Mouse (Mus musculus) embryo, embryonic 10.5 days (tissue): ENCODE data around the gene Tmem185b.
A peak's percentile ranks its signal among the peaks of the same experiment; 100 is the strongest.

Experiments used
- DNase-seq: peaks from one replicate; pipeline ENCODE4 v3.0.0-alpha.2; 2015; ENCODE audit warnings: low spot score

Gene Tmem185b

DNA sequence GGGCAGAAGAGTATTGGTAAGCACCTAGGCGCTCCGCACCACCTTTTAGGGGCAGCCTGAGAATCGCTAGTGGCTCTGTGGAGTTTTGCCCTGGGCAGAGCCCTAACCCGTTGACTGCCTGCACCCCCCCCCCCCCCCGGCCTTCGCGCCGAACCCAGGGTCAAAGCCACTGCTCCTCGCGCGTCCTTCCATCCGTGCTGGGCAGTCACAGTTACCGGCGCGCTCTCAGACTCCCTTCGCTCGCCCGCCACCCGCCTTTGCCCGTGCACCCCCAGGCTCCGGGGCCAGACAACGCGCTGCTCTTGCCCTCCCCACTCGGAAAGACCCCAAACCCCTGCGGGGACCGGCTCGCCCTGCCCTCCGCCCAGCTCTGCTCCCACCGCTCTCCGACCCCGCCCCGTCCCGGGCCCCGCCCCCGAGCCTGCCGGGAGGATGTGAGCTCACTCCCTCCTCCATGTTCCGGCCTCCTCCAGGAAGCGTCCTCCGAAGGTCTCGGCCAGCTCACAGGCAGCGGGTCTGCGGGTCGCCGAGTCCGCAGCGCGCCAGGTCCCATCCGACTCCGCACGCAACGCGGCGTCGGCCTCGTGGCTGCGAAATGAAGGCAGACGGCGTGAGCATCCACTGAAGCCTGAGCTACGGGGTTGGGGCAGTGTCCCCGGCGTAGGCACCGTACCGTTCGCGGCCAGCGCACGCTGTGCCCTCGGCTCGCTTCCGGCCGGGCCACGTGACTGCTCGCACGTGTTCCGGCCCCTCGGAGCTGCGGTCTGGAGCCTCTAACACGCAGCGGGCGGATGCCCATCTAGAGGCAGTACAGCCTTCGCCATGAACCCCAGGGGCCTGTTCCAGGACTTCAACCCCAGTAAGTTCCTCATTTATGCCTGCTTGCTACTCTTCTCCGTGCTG lies at the start of gene Tmem185b:
Gene Tmem185b, plus strand, starts transcription at position 472 of the 903 bp plus-strand sequence.
- DNase-seq, result peak; percentile 89

DNA sequence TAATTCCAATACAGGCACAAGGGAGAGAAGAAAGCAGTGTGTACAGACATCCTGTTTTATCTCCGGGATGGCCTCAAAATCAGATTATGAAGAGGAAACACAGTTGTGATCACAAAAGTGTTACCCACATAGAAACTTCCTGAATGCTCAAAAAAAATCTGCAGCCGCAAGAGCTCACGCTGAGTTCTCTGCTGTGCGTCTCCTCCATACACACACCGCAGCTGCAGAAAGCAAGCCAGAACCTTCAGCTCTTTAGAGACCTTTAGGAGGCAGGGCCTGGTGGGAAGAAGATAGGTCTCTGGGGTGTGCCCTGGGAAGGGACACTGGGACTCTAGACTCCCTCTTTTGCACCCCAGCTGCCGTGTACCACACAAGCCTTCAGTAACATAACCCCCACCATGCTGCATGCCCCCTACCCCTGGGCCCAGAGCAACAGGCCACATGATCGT lies 49.0 kb upstream of the Tmem185b start:
- no peak for DNase-seq

DNA sequence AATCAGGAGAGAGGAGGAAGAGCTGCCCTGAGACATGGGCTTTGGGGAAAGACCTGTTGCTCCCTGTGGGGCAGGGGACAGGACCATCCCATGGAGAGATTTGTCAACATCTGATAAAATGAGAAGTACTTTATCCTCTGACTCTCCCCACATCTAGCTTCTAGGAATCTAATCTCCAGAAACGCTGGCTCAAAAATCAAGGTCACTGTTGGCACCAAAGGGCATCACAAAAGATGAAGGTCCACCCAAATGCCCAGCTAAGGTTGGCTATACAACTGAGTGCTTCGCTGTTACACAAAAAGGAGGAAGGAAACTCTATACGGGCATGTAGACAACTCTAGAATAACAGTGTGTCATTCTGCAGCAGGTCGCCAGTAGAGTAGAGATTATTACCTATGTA lies 46.3 kb upstream of the Tmem185b start:
- DNase-seq, result no peak

DNA sequence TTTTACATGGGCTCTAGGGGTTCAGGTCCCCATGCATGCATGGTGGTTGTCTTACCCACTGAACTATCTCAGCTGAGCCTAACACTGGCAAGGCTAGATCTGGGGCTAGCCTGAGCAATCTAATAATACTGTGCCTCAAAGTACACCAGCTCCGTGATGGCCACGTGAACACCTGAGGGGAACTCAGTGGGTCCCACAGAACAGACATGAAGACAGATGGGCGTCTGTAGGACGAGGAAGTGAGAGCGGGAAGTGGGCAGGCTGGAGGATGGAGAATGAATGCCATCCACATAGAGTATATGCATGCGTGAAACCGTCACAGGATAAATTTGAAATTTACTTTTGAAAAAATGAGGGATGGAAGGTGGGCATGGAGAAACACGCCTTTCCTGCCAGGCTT lies 45.3 kb upstream of the Tmem185b start:
- DNase-seq, result no peak

DNA sequence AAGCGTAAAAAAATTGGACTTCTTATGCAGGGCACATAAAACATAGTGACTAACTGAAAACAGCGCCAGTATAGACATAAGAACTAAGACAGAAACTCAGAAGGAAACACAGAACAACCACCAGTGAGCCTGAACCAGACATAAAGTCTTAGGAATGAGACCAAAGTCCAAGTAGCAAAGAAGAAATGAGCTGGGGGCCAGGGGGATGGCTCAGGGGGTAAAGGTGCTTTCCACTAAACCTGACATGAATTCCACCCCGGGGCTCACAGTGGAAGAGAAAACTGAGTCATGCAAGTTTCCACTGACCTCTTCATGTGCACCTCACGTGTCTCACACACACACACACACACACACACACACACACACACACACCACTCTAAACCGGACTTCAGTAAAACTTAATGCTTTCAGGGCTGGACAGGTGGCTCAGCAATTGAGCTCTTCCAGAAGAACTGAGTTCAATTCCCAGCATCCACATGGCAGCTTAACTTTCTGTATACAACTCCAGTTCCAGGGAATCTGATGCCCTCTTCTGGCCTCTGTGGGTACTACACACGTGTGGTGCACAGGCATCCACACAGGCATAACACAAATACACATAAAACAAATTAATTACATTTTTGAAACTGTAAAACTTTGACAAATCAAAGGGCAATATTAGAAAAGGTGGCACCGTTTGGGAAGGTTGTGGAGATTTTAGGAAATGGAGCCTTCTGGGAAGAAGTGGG lies 44.6 kb upstream of the Tmem185b start:
- DNase-seq, result no peak

DNA sequence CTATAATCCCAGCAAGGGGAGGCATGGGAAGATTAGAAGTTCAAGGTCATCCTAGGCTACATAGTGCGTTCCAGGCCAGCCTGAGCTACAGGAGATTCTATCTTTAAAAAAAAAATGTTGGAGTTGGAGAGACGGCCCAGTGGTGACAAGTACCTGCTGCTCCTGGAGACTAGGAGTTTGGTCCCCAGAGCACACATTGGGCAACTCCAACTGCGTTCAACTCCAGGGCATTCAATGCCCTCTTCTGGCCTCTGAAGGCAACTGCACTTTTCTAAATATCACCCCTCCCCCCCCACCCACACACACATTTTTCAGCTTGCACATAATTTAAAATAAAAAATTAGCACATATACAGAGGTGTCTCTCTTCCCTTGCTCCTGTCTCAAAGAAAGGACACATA lies 43.1 kb upstream of the Tmem185b start:
- no peak for DNase-seq

DNA sequence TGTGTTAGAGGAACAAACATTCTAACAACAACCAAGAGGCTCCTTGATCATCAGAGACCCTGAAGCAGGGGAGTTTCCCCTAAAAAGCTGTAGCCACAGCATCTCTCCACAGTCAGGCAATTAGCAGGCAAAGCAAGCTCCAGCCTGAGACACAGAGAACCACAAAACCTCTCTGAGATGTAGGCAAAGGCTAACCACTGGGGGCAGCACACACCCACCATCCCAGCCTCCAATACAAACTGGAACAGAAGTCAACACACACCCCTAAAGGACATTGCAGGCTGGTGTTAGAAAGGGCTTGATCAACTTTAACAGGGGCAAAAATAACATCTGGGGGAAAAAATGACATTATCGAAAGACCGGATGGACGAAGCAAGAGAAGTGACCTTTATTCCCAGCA lies 41.5 kb upstream of the Tmem185b start:
- DNase-seq, result peak; percentile 60

DNA sequence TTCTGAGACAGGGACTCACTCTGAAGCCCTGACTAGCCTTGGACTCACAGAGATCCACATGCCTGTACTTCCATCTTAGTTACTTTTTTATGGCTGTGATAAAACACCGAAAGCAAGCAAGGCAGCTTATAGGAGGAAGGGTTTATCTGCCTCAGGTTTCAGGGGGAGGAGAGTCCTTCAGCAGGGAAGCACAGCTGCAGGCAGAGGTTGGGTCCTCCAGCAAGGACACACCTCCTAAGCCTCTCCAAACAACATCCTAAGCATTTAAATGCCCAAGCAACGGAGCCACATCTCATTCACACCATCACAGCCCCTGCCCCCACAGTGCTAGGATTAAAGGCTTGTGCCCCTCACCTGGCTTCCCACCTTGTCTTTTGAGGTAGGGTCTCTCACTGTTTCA lies 40.1 kb upstream of the Tmem185b start:
- no peak for DNase-seq

DNA sequence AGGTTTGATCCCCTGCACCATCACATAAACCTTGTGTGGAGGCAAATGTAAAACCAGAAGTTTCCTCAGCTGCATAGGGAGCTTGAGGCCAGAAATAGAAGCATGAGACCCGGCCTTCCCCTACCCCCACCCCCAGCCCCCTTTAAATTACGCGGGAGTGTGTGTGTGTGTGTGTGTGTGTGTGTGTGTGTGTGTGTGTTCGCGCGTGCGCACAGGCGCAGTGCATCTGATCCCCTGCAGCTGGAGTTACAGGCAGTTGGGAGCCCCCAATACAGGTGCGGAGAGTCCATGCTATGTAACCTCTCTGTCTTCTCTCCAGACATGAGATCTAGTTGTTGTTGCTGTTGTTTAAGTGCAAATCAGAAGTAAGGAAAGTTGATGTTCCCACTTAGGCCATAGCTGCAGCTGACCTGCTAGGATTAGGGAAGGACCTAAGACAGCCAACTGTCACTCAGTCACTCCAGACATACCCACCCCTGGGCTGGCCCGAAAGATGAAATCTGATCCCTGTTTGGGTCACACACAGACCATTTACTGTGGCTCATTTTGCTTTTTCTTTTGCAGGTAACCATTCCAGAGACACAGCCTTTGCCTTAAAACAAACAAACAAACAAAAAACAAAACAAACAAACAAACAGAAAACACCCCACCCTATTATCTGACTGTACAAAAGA lies 37.9 kb upstream of the Tmem185b start:
- no peak for DNase-seq

DNA sequence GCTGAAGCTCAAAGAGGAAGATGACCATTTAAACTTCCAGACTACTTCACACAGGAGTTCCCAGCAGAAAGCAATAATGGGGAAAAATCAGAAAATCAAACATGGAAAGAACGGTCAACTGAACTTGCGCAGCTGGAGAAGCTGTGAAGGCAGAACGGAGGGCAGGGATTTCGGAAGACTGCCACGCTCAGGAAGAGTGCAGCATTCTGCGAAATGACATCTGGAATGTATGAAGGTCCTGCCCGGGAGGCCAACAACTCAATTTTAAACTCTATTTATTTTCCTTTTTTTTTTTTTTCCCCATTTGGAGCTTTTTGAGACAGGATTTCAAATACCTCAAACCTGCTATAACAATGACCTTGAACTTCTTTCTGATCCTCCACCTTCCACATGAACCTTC lies 35.2 kb upstream of the Tmem185b start:
- DNase-seq, result no peak

DNA sequence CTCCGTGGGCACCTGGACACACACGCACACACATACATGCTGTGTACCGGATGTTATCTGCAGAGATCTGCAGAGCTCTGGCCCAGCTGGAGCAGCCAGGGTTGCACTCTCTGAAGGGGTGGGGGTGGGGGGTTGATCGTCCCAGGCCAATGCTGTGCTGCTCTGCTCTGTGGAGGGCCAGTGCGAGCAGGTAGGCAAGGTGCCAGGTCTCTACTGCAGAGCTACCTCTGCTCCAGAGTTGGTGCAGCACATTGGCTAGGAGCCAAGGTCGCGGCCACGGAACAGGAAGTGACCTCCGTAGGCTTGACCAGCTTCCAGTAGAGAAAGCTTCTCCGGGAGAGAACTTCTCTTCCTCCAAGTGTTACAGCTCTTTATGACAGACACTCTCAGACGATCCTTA lies 33.9 kb upstream of the Tmem185b start:
- no peak for DNase-seq

DNA sequence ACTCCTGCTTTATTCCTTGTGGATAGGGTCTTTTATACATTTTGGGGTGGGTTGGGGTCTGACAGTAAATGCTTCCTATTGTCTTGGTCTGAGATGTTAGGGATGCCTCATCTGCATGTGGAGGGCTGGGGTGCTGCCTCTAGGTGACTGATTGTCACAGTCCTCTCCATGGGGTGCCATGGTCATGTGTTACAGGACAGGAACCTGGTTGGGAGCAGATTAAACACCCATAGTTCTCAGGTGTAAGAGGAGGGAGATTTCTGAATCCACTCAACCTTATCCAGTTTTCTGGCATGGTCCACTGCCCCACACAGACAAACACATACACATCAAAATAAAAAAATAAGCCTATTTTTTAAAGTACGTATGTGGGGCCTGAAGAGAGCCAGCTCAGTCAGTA lies 33.5 kb upstream of the Tmem185b start:
- DNase-seq, result no peak

DNA sequence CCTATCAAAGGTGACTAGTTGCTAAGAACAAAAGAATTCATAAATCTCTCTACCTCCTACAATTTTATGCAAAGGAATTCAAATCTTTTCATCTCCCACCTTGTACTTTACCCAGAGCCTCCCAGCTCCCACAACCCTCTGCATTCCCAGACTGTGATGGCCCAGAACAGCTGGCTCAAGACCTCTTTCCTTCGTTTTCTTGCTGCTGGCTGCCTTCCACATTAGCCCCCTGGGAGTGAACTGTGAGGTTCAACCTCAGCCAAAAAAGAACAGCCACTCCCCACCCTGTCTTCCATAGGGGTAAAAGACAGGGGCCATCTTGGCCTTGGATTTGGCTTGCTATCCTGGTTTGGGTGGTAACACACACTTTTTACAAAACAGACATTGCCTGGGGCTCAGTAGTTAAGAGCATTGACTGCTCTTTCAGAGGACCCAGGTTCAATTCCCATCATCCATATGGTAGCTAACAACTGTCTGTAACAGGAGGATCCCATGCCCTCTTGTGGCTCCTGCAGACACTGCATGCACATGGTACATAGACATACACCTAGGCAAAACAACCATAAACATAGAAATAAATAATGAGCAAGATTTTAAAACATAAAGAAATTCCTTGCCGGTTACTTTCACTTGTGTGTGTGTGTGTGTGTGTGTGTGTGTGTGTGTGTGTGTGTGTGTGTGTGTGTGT lies 31.8 kb upstream of the Tmem185b start:
- no peak for DNase-seq

DNA sequence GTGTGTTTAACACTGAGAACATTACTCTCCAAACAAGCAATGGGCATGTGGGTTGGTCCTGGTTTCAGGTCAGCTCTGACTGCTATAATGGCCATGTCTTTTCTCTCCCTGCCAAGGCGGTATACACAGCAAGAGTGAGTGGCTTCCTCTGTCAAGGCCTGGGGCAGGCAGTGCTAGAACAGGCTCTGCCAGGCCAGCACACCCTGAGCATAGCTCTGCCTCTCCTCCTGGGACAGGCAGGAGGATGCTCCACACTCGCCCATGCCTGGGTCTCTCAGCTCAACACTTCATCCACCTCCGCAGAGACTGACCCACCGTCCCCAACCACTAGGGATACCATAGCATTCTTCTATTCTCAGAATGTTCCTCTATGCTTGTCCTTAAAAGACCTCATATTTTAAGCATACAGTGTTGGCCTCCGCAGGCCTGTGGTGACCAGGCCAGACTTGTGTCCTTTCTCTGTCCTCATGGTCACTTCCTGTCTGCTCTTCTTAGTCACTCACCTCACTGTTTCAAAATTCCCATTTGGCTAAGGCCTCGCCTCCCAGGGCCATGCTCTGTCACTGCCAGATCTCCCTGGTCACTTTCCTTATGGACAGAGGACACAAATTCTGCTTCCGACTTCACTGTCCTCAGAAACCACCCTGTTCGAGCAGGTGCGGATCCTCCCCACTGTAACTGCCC lies 31.1 kb upstream of the Tmem185b start:
- DNase-seq, result no peak

DNA sequence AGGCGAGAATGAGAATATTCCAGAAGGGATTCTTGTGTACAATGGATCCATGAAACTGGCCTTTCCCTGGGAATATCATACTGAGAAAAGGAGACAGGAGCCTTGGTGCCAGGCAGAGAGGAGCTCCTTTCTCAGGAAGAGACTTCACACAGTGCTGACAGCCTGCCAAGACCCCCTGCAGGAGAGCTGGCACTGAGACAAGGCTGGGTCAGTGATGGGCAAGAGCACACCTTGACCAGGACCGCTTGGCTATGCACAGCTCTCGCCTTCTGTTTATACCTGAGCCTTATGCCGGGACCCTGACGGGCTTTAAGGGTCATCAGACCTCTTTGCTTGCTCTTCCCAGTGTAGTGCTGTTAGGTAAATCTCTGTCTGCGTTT lies 30.6 kb upstream of the Tmem185b start:
- DNase-seq, result no peak

DNA sequence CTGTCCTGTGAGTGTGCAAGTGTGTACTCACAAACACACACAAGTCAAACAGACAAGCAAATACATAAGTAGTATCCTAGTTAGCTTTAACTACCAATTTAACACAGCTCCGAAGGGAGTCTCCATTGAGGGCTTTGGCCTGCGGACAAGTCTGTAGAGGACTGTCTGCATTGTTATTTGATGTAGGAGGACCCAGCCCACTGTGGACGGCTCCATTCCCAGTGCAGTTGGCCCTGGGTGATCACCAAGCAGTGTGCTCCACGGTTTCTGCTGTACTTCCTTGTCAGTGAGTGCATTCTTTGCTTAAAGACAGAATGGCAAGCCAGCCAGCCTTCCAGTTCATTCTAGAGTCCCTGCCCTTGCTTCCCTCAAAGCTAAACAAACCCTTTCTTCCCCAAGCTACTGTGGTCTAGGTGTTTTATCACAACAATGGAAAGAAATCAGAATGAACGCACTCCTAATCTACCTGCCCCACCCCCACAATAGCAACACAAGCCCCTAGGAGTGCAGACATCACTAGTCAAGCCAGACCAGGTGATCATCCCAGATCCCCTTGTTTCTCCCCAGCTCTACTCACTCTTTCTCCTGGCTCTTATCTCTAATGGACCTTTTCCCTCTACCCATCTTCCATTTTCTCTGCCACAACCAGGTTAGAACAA lies 28.5 kb upstream of the Tmem185b start:
- DNase-seq, result no peak

DNA sequence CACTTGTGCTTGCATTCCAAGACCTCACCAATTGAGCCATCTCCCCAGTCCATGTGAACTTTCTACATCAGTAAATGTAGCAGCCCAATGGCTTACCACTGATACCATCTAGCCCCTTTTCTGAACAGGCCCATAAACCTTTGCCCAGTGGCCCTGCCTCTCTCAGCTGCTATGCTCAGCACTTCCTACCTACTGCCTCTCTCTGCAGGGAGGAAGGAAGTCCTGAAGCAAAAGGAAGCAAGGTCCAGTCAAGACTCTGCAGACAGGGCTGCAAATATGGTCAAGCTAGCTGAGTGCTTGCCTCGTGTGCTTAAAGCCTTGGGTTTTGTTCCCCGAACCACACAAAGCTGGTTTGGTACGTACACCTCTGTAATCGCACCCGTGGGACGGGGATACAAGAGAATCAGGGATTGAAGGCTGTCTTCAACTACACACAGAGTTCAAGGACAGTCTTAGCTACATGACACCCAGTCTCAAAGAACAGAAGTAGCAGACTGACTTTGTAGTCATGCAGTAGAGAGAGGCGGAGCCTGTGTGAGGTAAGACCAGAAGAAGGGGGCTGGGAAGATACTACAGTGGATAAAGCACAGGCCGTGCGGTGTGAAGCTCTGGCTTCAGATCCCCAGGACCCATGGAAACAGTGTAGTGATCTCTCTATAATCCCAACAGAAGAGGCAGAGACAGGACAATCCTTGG lies 27.3 kb upstream of the Tmem185b start:
- no peak for DNase-seq

DNA sequence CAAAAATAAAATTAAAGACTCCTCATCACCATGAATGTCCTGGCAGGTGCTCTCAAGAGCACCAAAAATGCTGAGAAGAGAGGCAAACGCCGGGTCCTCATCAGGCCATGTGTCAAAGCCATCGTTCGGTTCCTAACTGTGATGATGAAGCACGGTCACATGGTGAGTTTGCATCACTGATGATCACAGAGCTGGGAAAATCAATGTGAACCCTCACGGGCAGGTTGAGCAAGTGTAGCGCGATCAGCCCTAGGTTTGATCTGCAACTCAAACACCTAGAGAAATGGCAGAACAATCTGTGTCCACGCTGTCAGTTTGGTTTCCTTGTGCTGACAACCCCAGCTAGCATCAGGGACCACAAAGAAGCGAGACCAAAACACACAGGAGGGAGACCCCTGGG lies 26.5 kb upstream of the Tmem185b start:
- DNase-seq, result no peak

DNA sequence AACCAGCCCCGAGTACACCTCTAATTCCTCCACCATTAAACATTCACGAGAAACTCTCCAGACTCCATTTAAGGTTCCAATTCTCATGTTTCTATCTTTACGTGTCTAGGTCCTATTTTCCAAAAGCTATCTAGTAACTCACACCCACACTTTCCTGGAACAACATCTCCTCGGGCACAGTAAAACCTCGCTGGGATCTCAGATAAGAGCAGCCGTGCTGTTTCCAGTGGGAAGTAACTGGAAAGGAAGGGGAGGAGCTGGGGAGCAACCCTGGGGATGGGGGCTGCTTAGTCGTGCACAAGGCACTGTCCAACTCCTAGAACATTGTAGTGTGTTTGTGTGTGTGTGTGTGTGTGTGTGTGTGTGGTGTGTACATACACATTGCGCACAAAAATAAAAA lies 24.1 kb upstream of the Tmem185b start:
- DNase-seq, result no peak

DNA sequence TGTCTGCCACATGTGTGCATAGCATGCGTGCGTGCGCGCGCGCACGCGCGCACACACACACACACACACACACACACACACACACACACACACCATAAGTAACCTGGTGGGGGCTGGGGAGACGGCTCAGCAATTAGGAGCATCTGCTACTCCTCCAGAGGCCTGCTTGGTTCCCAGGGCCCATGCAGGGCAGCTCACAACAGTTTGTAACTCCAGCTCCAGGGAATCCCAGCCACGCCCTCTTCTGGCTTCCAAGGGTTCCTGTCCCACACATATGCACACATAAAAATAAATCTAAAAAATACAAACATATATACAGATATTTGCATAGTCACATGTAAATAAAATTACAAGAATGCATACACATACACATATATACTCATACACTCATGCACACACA lies 23.2 kb upstream of the Tmem185b start:
- DNase-seq, result no peak

DNA sequence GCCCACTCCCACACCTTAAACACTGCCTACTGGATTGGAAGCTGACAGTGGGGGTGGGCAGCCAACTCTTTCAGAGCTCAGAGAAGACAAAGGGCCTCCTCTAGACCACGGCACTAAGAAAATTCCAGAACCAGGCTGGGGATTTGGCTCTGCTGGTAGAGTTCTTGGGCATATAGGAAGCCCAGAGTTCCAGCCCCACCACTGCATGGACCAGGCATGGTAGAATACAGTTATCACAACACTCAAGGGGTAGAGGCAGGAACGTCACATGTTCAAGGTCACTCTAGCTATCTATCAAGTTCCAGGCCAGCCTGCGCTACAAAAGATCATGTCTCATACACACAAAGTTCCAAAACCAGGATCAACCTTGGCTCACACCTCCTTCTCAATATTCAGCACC lies 22.8 kb upstream of the Tmem185b start:
- no peak for DNase-seq
